In the genomic region with DNA sequence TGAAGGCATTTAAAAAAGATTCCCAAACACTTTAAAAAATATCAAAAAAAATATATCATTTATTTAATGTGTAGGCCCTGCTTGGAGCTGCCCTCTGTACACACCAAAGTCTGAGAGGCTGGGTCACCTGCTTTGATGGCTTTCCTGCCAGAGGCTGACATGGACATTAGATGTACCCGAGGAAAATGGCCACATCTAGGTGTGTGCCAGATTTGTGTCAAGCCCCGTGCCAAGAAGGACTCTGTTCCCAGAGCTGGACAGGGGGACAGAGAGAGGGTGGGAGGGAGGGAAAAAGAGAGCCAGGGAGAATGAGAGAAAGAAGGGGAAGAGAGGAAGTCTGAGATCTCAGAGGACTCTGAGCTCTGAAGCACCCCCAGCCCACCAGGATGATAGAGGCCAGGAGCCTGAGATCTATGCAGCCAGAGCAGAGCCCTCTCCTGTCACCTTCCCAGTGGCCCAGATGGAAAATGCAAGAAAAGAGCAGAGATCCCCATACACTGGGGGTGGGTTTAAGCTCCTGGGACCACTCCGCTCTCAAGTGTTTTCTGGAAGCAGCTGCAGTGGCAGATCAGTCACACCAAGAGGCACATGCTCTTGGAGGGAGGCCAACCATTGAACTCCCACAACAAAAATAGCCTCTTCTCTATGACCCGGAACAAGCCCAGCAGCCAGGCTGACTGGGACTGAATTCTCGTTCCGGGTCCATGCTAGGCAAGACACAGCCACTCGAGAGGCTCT, we compare ENCODE assay signal across 8 mouse cellular contexts. TPM values are rescaled to one million over a fixed set of nuclear protein-coding genes. Genes with fewer than 3 reads are reported as not detected.
DNase-seq lines count a peak whose midpoint lies in the region; ATAC-seq and TF ChIP-seq lines count a peak whose summit lies in the region.
"Had no signal": no experiment of that assay in that cellular context is flagged by ENCODE, and none has a peak within 500 bp of the region (broad histone marks: within the 10 kb centered on the region; RNA-seq: fewer than 3 reads in every experiment).

No protein-coding gene starts in this region.

- in situ Hi-C loops in Patski (cut with MboI; ENCODE audit: low pct_unique_long_range_greater_than_20kb) = no loop called here

- H3K36me3 ChIP-seq in intestine, embryonic 14.5 days (ENCODE audit: control insufficient read depth, insufficient read depth, low read length) = peaks cover 30% of the 10 kb centered on the region
- no peaks in the 10 kb centered on the region for H3K36me3 ChIP-seq in myocyte (ENCODE audit: control insufficient read depth, insufficient read depth)

- TF ChIP-seq POLR2A in brain, embryonic 14.5 days (IDR thresholded peaks at IDR 0.05; ENCODE audit: borderline replicate concordance, extremely low read depth, insufficient read depth, insufficient read length, poor library complexity, severe bottlenecking) = no peak
- no peak for TF ChIP-seq POLR2A in myocyte (IDR thresholded peaks at IDR 0.05; ENCODE audit: insufficient read length, low read depth)

- 60% methylated on average over 7 of the region's 7 CpGs for WGBS in intestine, embryonic 14.5 days

- H3K27ac ChIP-seq in intestine, embryonic 14.5 days (ENCODE audit: low read depth) = peak overlapping the region; percentile 24; the same call in 1 of the 2 replicates
- H3K27ac ChIP-seq: liver, embryonic 14.5 days had no signal

- H3K4me3 ChIP-seq in intestine, embryonic 14.5 days (ENCODE audit: low read depth, low read length) = no peak overlapping the region
- H3K4me3 ChIP-seq in myocyte = no peak overlapping the region

- no peaks in the 10 kb centered on the region for H3K27me3 ChIP-seq in Patski
- no peaks in the 10 kb centered on the region for H3K27me3 ChIP-seq in intestine, embryonic 14.5 days (replicated peaks; ENCODE audit: control insufficient read depth, insufficient read depth, low read length)
- no peaks in the 10 kb centered on the region for H3K27me3 ChIP-seq in myocyte (ENCODE audit: control insufficient read depth, insufficient read depth, insufficient read length)

- no peak overlapping the region for H3K9ac ChIP-seq in intestine, embryonic 14.5 days (ENCODE audit: low read length)
- H3K9ac ChIP-seq: liver, embryonic 14.5 days had no signal

- DNase-seq in Patski (ENCODE audit: low read depth, low spot score) = peak; percentile 63
- peak; percentile 89 for DNase-seq in brain, embryonic 14.5 days (ENCODE audit: low read depth)
- peak; percentile 71 to 75 for DNase-seq in gastrocnemius, adult 8-10 months (ENCODE audit: low spot score in 2 of 2)
- peak; percentile 57 for DNase-seq in intestine, embryonic 14.5 days (ENCODE audit: low spot score)
- DNase-seq in left cerebral cortex, adult 18-20 months (ENCODE audit: low spot score in 2 of 2) = peak; percentile 38 to 47
- no peak for DNase-seq in embryo, embryonic 10 days (ENCODE audit: low spot score)

- no peak for TF ChIP-seq CTCF in Patski (IDR thresholded peaks at IDR 0.05)
- no peak for TF ChIP-seq CTCF in brain, embryonic 14.5 days (IDR thresholded peaks at IDR 0.05; ENCODE audit: borderline replicate concordance, extremely low read depth, insufficient read depth, insufficient read length)

- POLR2A ChIA-PET in Patski (lab: Charles Lee) = no interaction called here

- CTCF ChIA-PET in Patski (lab: Charles Lee) = no interaction called here

- H3K9me3 ChIP-seq in intestine, embryonic 14.5 days (ENCODE audit: control insufficient read depth, low read length) = no peaks in the 10 kb centered on the region

- no peak overlapping the region for H3ac ChIP-seq in myocyte (ENCODE audit: control insufficient read depth, insufficient read length)

- no peak for ATAC-seq in Patski
- peak; percentile 46; the same call in 1 of the 2 replicates for ATAC-seq in intestine, embryonic 14.5 days (replicated peaks; ENCODE audit: low FRiP score, low TSS enrichment, low read depth)

- H3K4me2 ChIP-seq in intestine, embryonic 14.5 days (ENCODE audit: low read length) = no peak overlapping the region
- H3K4me2 ChIP-seq in myocyte (ENCODE audit: low read depth) = peak overlapping the region; percentile 55

- H3K4me1 ChIP-seq in intestine, embryonic 14.5 days (replicated peaks; ENCODE audit: control insufficient read depth, insufficient read depth, low read length) = peaks cover 6% of the 10 kb centered on the region; the same call in 1 of the 2 replicates

- peaks cover 5% of the 10 kb centered on the region for H3K79me2 ChIP-seq in myocyte (ENCODE audit: control insufficient read depth, insufficient read depth)

TF ChIP-seq in myocyte, 11 proteins besides CTCF, POLR2A, EP300 and RAD21:
- TF ChIP-seq MYOD1 (IDR thresholded peaks at IDR 0.05; ENCODE audit: control insufficient read depth in 1 of 3, insufficient read length in 2 of 3, low read depth in 2 of 3) (peak in 2 of 3 experiments; percentile 36 to 54), CEBPB (IDR thresholded peaks at IDR 0.05; ENCODE audit: insufficient read depth, poor library complexity, severe bottlenecking) (no peak), MAX (IDR thresholded peaks at IDR 0.05; ENCODE audit: low read depth) (no peak), POLR2AphosphoS2 (IDR thresholded peaks at IDR 0.05; ENCODE audit: insufficient read length, low read depth) (no peak), E2F4 (IDR thresholded peaks at IDR 0.05; ENCODE audit: insufficient read depth) (no peak), TCF3 (IDR thresholded peaks at IDR 0.05; ENCODE audit: insufficient read length, low read depth) (no peak), USF1 (IDR thresholded peaks at IDR 0.05; ENCODE audit: low read depth) (no peak), TCF12 (IDR thresholded peaks at IDR 0.05; ENCODE audit: insufficient read depth, poor library complexity, severe bottlenecking) (no peak), MYOG (IDR thresholded peaks at IDR 0.05; ENCODE audit: control insufficient read depth in 1 of 3, insufficient read depth in 1 of 3, insufficient read length in 2 of 3, low read depth in 2 of 3) (peak in 2 of 3 experiments; percentile 32 to 60), SRF (IDR thresholded peaks at IDR 0.05; ENCODE audit: control insufficient read depth, insufficient read length, low read depth) (no peak), REST (IDR thresholded peaks at IDR 0.05; ENCODE audit: insufficient read depth, insufficient read length) (no peak)

RNA-seq across cellular contexts. Expression of a gene that starts 19.7 kb away (rescaled TPM):
- polyA plus RNA-seq in Patski (2021) (0.15 TPM), myocyte (2012; fragmentation: generic; extraction: Trizol) (0.12 TPM)
- polyA plus RNA-seq in brain, embryonic 14.5 days (2012; rRNA removed) = 0.40 and 0.42 TPM in 2 replicates
- 10 to 100 TPM in 3 of 4 experiments, 1 to 10 TPM in 1; 9.2 to 14.0 (median 12.3) TPM for total RNA-seq in gastrocnemius, adult 8-10 months (2022)
- 0.17 and 0.26 TPM in 2 replicates for polyA plus RNA-seq in intestine, embryonic 14.5 days (2014; fragmentation: Nextera tagmentation; extraction: Ambion mirVana)
- 1 to 10 TPM; 3.9 to 4.1 TPM for total RNA-seq in left cerebral cortex, adult 18-20 months (2021)

RNA-seq across cellular contexts. Expression of a gene that starts 21.4 kb away (rescaled TPM):
- polyA plus RNA-seq in Patski (2021) = 37.0 TPM
- 55.0 and 56.0 TPM in 2 replicates for polyA plus RNA-seq in brain, embryonic 14.5 days (2012; rRNA removed)
- 10 to 100 TPM; 25.0 to 32.5 (median 30.2) TPM for total RNA-seq in gastrocnemius, adult 8-10 months (2022)
- 3.2 and 3.7 TPM in 2 replicates for polyA plus RNA-seq in intestine, embryonic 14.5 days (2014; fragmentation: Nextera tagmentation; extraction: Ambion mirVana)
- total RNA-seq in left cerebral cortex, adult 18-20 months (2021) = 10 to 100 TPM; 94.6 to 96.9 TPM
- 20.4 TPM for polyA plus RNA-seq in myocyte (2012; fragmentation: generic; extraction: Trizol)

RNA-seq across cellular contexts. Expression of a gene that starts 24.9 kb away (rescaled TPM):
- polyA plus RNA-seq in Patski (2021) = 0.05 TPM
- 0.14 and 0.44 TPM in 2 replicates for polyA plus RNA-seq in brain, embryonic 14.5 days (2012; rRNA removed)
- total RNA-seq in gastrocnemius, adult 8-10 months (2022) = under 1 TPM; 0.16 to 0.46 (median 0.31) TPM
- 6.0 and 8.4 TPM in 2 replicates for polyA plus RNA-seq in intestine, embryonic 14.5 days (2014; fragmentation: Nextera tagmentation; extraction: Ambion mirVana)
- total RNA-seq in left cerebral cortex, adult 18-20 months (2021) = under 1 TPM; 0.53 to 0.63 TPM
- 0.02 TPM for polyA plus RNA-seq in myocyte (2012; fragmentation: generic; extraction: Trizol)

RNA-seq across cellular contexts. Expression of a gene that starts 37.4 kb away (rescaled TPM):
- polyA plus RNA-seq in Patski (2021) = 90.1 TPM
- polyA plus RNA-seq in brain, embryonic 14.5 days (2012; rRNA removed) = 34.7 and 50.7 TPM in 2 replicates
- total RNA-seq in gastrocnemius, adult 8-10 months (2022) = 1 to 10 TPM in 2 of 4 experiments, under 1 TPM in 2; 0.46 to 2.2 (median 0.94) TPM
- 94.6 and 108 TPM in 2 replicates for polyA plus RNA-seq in intestine, embryonic 14.5 days (2014; fragmentation: Nextera tagmentation; extraction: Ambion mirVana)
- 1 to 10 TPM; 1.4 to 1.6 TPM for total RNA-seq in left cerebral cortex, adult 18-20 months (2021)
- 29.5 TPM for polyA plus RNA-seq in myocyte (2012; fragmentation: generic; extraction: Trizol)

RNA-seq across cellular contexts. Expression of a gene that starts 42.1 kb away (rescaled TPM):
- polyA plus RNA-seq in Patski (2021) (4.7 TPM), myocyte (2012; fragmentation: generic; extraction: Trizol) (5.8 TPM)
- polyA plus RNA-seq in brain, embryonic 14.5 days (2012; rRNA removed) = 6.7 and 7.2 TPM in 2 replicates
- 10 to 100 TPM in 2 of 4 experiments, 1 to 10 TPM in 2; 6.0 to 12.0 (median 9.2) TPM for total RNA-seq in gastrocnemius, adult 8-10 months (2022)
- polyA plus RNA-seq in intestine, embryonic 14.5 days (2014; fragmentation: Nextera tagmentation; extraction: Ambion mirVana) = 2.2 and 3.7 TPM in 2 replicates
- total RNA-seq in left cerebral cortex, adult 18-20 months (2021) = not detected
